Mouse (Mus musculus) liver, postnatal 0 days (tissue): ENCODE data around the gene Cmtm2a.

ENCODE experiments used
- CTCF ChIP-seq: sonication (generic); IDR thresholded peaks from 2 replicates; pipeline ENCODE4 v1.5.1; 2016; ENCODE audit warnings: antibody characterized with exemption, low read depth
- EP300 ChIP-seq: IDR thresholded peaks from 2 replicates; pipeline ENCODE4 v1.6.1; 2016; ENCODE audit warnings: antibody characterized with exemption, low read depth, mild to moderate bottlenecking

- TF ChIP-seq CTCF: no peak
- no peak for TF ChIP-seq EP300
These were observed 41.5 kb downstream of the Cmtm2a start for GRCm38 (mm10) chr8:104251461-104251860.
